In genomic region chr19:45143214-45143895, GRCm38 (mm10) we compare ENCODE assay signal across 8 mouse cellular contexts. TPM values are rescaled to one million over a fixed set of nuclear protein-coding genes. Genes with fewer than 3 reads are reported as not detected.
A peak's percentile ranks its signal among the peaks of the same experiment; 100 is the strongest.
DNase-seq lines count a peak whose midpoint lies in the region; ATAC-seq lines count a peak whose summit lies in the region.

No protein-coding gene starts in this region.

- peak overlapping the region; percentile 34 for H3K4me2 ChIP-seq in heart, embryonic 16.5 days (ENCODE audit: low read depth, low read length)
- peak overlapping the region; percentile 26 for H3K4me2 ChIP-seq in embryonic facial prominence, embryonic 12.5 days (replicated peaks)
- peak overlapping the region; percentile 30; the same call in 1 of the 2 replicates for H3K4me2 ChIP-seq in intestine, embryonic 15.5 days (replicated peaks)
- peak overlapping the region; percentile 36 for H3K4me2 ChIP-seq in neural tube, embryonic 13.5 days

- H3K36me3 ChIP-seq in heart, embryonic 16.5 days (ENCODE audit: control insufficient read depth, insufficient read depth) = no peaks in the 10 kb centered on the region
- H3K36me3 ChIP-seq in embryonic facial prominence, embryonic 12.5 days = no peaks in the 10 kb centered on the region
- H3K36me3 ChIP-seq in intestine, embryonic 15.5 days = no peaks in the 10 kb centered on the region
- H3K36me3 ChIP-seq in neural tube, embryonic 13.5 days = no peaks in the 10 kb centered on the region

- peaks cover 96% of the 10 kb centered on the region for H3K27me3 ChIP-seq in heart, embryonic 16.5 days (ENCODE audit: control insufficient read depth, insufficient read depth, low read length)
- H3K27me3 ChIP-seq in embryonic facial prominence, embryonic 12.5 days = peaks cover 99% of the 10 kb centered on the region
- peaks cover 99% of the 10 kb centered on the region for H3K27me3 ChIP-seq in intestine, embryonic 15.5 days (replicated peaks)
- peaks cover 100% of the 10 kb centered on the region for H3K27me3 ChIP-seq in neural tube, embryonic 13.5 days

- 2% methylated on average over 45 of the region's 46 CpGs for WGBS in heart, embryonic 16.5 days
- 2% methylated on average over 44 of the region's 46 CpGs for WGBS in embryonic facial prominence, embryonic 12.5 days
- 1% methylated on average over 46 of the region's 46 CpGs for WGBS in intestine, embryonic 15.5 days
- under 1% methylated on average over 46 of the region's 46 CpGs for WGBS in neural tube, embryonic 13.5 days

- no peak overlapping the region for H3K9ac ChIP-seq in heart, embryonic 16.5 days (ENCODE audit: low read length)
- H3K9ac ChIP-seq in embryonic facial prominence, embryonic 12.5 days = no peak overlapping the region
- no peak overlapping the region for H3K9ac ChIP-seq in intestine, embryonic 15.5 days
- H3K9ac ChIP-seq in neural tube, embryonic 13.5 days = peak overlapping the region; percentile 4; the same call in 1 of the 2 replicates

- peak overlapping the region; percentile 11 for H3K4me3 ChIP-seq in heart, embryonic 16.5 days (ENCODE audit: low read length)
- H3K4me3 ChIP-seq in embryonic facial prominence, embryonic 12.5 days = peak overlapping the region; percentile 13; the same call in 1 of the 2 replicates
- no peak overlapping the region for H3K4me3 ChIP-seq in intestine, embryonic 15.5 days (replicated peaks)
- peak overlapping the region; percentile 2; the same call in 1 of the 2 replicates for H3K4me3 ChIP-seq in neural tube, embryonic 13.5 days

- no peaks in the 10 kb centered on the region for H3K9me3 ChIP-seq in heart, embryonic 16.5 days (replicated peaks; ENCODE audit: control insufficient read depth, low read length)
- H3K9me3 ChIP-seq in embryonic facial prominence, embryonic 12.5 days = no peaks in the 10 kb centered on the region
- H3K9me3 ChIP-seq in intestine, embryonic 15.5 days = no peaks in the 10 kb centered on the region
- peaks cover 7% of the 10 kb centered on the region for H3K9me3 ChIP-seq in neural tube, embryonic 13.5 days

- peaks cover 2% of the 10 kb centered on the region; the same call in 1 of the 2 replicates for H3K4me1 ChIP-seq in heart, embryonic 16.5 days (ENCODE audit: control insufficient read depth, insufficient read depth, low read length)
- H3K4me1 ChIP-seq in embryonic facial prominence, embryonic 12.5 days = peaks cover 6% of the 10 kb centered on the region; the same call in 1 of the 2 replicates
- peaks cover 6% of the 10 kb centered on the region; the same call in 1 of the 2 replicates for H3K4me1 ChIP-seq in intestine, embryonic 15.5 days (replicated peaks)
- H3K4me1 ChIP-seq in neural tube, embryonic 13.5 days (replicated peaks) = peaks cover 12% of the 10 kb centered on the region

- ATAC-seq in heart, embryonic 16.5 days (replicated peaks; ENCODE audit: extremely low read depth, insufficient read depth, low FRiP score) = no peak
- no peak for ATAC-seq in embryonic facial prominence, embryonic 12.5 days (ENCODE audit: insufficient number of reproducible peaks, insufficient read depth, low FRiP score, low TSS enrichment)
- no peak for ATAC-seq in intestine, embryonic 15.5 days
- peak; percentile 65; the same call in 1 of the 2 replicates for ATAC-seq in neural tube, embryonic 13.5 days (ENCODE audit: low read depth)

- DNase-seq in heart, adult 9 months (ENCODE audit: low spot score in 2 of 2) = no peak
- no peak for DNase-seq in spleen, postnatal 10 days (ENCODE audit: low spot score in 2 of 2)
- no peak for DNase-seq in right cerebral cortex, adult 2 months (ENCODE audit: low spot score in 2 of 2)
- no peak for DNase-seq in cerebellum, adult 8-10 months

- H3K27ac ChIP-seq in heart, embryonic 16.5 days (ENCODE audit: low read length) = no peak overlapping the region
- no peak overlapping the region for H3K27ac ChIP-seq in embryonic facial prominence, embryonic 12.5 days
- H3K27ac ChIP-seq in intestine, embryonic 15.5 days = no peak overlapping the region
- no peak overlapping the region for H3K27ac ChIP-seq in neural tube, embryonic 13.5 days (replicated peaks)

RNA-seq across cellular contexts. Expression of gene Tlx1, which starts 7.1 kb away (rescaled TPM):
- 0.28 and 0.87 TPM in 2 replicates for polyA plus RNA-seq in heart, embryonic 16.5 days (2015; fragmentation: Nextera tagmentation; extraction: Ambion mirVana)
- 2.8 and 3.8 TPM in 2 replicates for polyA plus RNA-seq in embryonic facial prominence, embryonic 12.5 days (2016; fragmentation: Nextera tagmentation; extraction: Ambion mirVana)
- polyA plus RNA-seq in intestine, embryonic 15.5 days (2015; fragmentation: Nextera tagmentation; extraction: Ambion mirVana) = 0.11 and 0.14 TPM in 2 replicates
- 0.50 and 0.62 TPM in 2 replicates for polyA plus RNA-seq in neural tube, embryonic 13.5 days (2015; fragmentation: Nextera tagmentation; extraction: Ambion mirVana)
